Mouse (Mus musculus): Measurements from ENCODE around the gene Ets2.

DNA sequence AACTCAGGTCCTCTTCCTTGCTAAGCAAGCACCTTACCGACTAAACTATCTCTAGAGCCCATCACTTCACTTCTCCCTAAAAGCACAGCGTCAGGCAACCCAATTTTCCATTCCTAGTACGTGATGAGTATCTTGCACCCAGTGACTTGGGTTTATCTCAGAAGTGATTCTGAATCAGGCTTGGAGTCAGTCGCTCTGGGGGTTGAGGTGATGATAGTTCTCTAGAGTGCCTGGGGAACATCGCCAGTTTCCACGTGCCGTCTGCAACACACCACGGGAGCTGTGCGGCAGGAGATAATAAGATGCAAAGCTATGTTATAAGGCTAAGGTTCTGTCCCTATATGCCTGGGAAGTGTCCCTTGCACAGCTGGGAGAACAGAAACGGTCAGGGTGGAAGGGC lies 35.6 kb upstream of the Ets2 start:
- TF ChIP-seq EP300 (IDR thresholded peaks at IDR 0.05; ENCODE audit: low read depth) (no peak), CTCF (IDR thresholded peaks at IDR 0.05; ENCODE audit: low read depth) (no peak)
